Comparison of ENCODE assay signal across 8 mouse cellular contexts in the genomic region with DNA sequence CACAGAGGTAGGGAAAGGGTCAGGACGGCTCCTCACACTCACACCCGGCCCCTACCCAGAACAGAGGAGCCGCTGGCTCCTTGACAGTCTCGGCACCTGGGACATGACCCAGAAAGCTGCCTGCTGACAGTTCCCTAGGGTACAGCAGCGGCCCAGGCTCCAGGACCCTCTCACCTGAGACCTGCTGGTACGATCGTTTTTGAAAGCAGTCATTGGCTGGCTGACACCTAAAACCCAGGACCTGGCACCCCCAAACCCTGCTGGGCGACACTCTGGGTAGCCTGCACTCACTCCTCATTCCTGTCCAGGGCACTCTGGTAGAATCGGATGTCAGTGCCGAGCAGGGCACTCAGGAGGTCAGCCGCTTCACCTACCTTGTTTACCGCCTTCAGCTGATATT. TPM values are rescaled to one million over a fixed set of nuclear protein-coding genes. Genes with fewer than 3 reads are reported as not detected.
DNase-seq lines count a peak whose midpoint lies in the region; ATAC-seq and TF ChIP-seq lines count a peak whose summit lies in the region.
"Had no signal": no experiment of that assay in that cellular context is flagged by ENCODE, and none has a peak within 500 bp of the region (broad histone marks: within the 10 kb centered on the region; RNA-seq: fewer than 3 reads in every experiment).

No protein-coding gene starts in this region.

- WGBS in lung, embryonic 14.5 days = 40% methylated on average over 12 of the region's 12 CpGs
- WGBS in forebrain, embryonic 14.5 days = 18% methylated on average over 12 of the region's 12 CpGs
- WGBS in limb, embryonic 12.5 days = 21% methylated on average over 12 of the region's 12 CpGs
- WGBS in small intestine, adult 2 months = 39% methylated on average over 12 of the region's 12 CpGs

- no peaks in the 10 kb centered on the region; the same call in 1 of the 2 replicates for H3K27me3 ChIP-seq in lung, embryonic 14.5 days (ENCODE audit: insufficient read depth, low read length)
- peaks cover 18% of the 10 kb centered on the region; the same call in 1 of the 2 replicates for H3K27me3 ChIP-seq in forebrain, embryonic 14.5 days (replicated peaks; ENCODE audit: control insufficient read depth, insufficient read depth, low read length)
- H3K27me3 ChIP-seq in limb, embryonic 12.5 days = peaks cover 37% of the 10 kb centered on the region
- no peaks in the 10 kb centered on the region for H3K27me3 ChIP-seq in small intestine, adult 2 months (ENCODE audit: control insufficient read depth, insufficient read depth, low read length)

- peak overlapping the region; percentile 29 for H3K4me3 ChIP-seq in lung, embryonic 14.5 days (ENCODE audit: low read depth, low read length)
- peak overlapping the region; percentile 19; the same call in 1 of the 2 replicates for H3K4me3 ChIP-seq in forebrain, embryonic 14.5 days (ENCODE audit: low read depth, low read length)
- H3K4me3 ChIP-seq in limb, embryonic 12.5 days (replicated peaks) = peak overlapping the region; percentile 33
- peak overlapping the region; percentile 59 for H3K4me3 ChIP-seq in small intestine, adult 2 months (ENCODE audit: low read depth, low read length)

- ATAC-seq in lung, embryonic 14.5 days (ENCODE audit: insufficient read depth) = no peak
- ATAC-seq in forebrain, embryonic 14.5 days = no peak
- no peak for ATAC-seq in limb, embryonic 12.5 days (ENCODE audit: insufficient number of reproducible peaks, insufficient read depth, low FRiP score, low TSS enrichment, low read depth)

- H3K4me2 ChIP-seq in lung, embryonic 14.5 days = peak overlapping the region; percentile 62
- peak overlapping the region; percentile 52 for H3K4me2 ChIP-seq in forebrain, embryonic 14.5 days (ENCODE audit: low read length)
- peak overlapping the region; percentile 62 for H3K4me2 ChIP-seq in limb, embryonic 12.5 days

- H3K9ac ChIP-seq in lung, embryonic 14.5 days = 0 out of 2 replicates have a peak overlapping the region, but pooled peaks have one; percentile 13
- peak overlapping the region; percentile 35; the same call in 1 of the 2 replicates for H3K9ac ChIP-seq in forebrain, embryonic 14.5 days (ENCODE audit: low read length)
- 0 out of 2 replicates have a peak overlapping the region, but pooled peaks have one; percentile 40 for H3K9ac ChIP-seq in limb, embryonic 12.5 days (replicated peaks)

- no peak for DNase-seq in lung, embryonic 14.5 days
- no peak for DNase-seq in lung, postnatal 25 days (ENCODE audit: low spot score)
- no peak for DNase-seq in forebrain, embryonic 14.5 days (ENCODE audit: low spot score)
- DNase-seq in B cell, adult 2 months = no peak
- no peak for DNase-seq in cerebellum, postnatal 36 days
- DNase-seq: thymus, adult 18-20 months had no signal

- TF ChIP-seq CTCF in lung, embryonic 14.5 days (IDR thresholded peaks at IDR 0.05; ENCODE audit: low read depth) = no peak
- TF ChIP-seq CTCF in small intestine, adult 2 months (IDR thresholded peaks at IDR 0.05; ENCODE audit: extremely low read depth, insufficient read length, insufficient replicate concordance, low read depth, low read length) = no peak

- no peak overlapping the region for H3K27ac ChIP-seq in lung, embryonic 14.5 days (ENCODE audit: low read depth)
- no peak overlapping the region for H3K27ac ChIP-seq in forebrain, embryonic 14.5 days (ENCODE audit: low read depth, low read length)
- H3K27ac ChIP-seq in limb, embryonic 12.5 days = no peak overlapping the region
- no peak overlapping the region for H3K27ac ChIP-seq in small intestine, adult 2 months (ENCODE audit: insufficient read depth, low read depth, low read length)

- H3K9me3 ChIP-seq in lung, embryonic 14.5 days (ENCODE audit: low read depth, low read length) = no peaks in the 10 kb centered on the region
- no peaks in the 10 kb centered on the region for H3K9me3 ChIP-seq in forebrain, embryonic 14.5 days (replicated peaks; ENCODE audit: control insufficient read depth, low read length)
- no peaks in the 10 kb centered on the region for H3K9me3 ChIP-seq in limb, embryonic 12.5 days

- TF ChIP-seq POLR2A in small intestine, adult 2 months (IDR thresholded peaks at IDR 0.05; ENCODE audit: low read depth, low read length) = no peak

- H3K4me1 ChIP-seq in lung, embryonic 14.5 days (ENCODE audit: insufficient read depth) = peaks cover 11% of the 10 kb centered on the region; the same call in 1 of the 2 replicates
- H3K4me1 ChIP-seq in forebrain, embryonic 14.5 days (ENCODE audit: control insufficient read depth, insufficient read depth, low read length) = peaks cover 18% of the 10 kb centered on the region
- H3K4me1 ChIP-seq in limb, embryonic 12.5 days (replicated peaks) = peaks cover 38% of the 10 kb centered on the region
- H3K4me1 ChIP-seq in small intestine, adult 2 months (ENCODE audit: control insufficient read depth, insufficient read depth, insufficient read length, low read length) = peaks cover 20% of the 10 kb centered on the region

- H3K36me3 ChIP-seq in lung, embryonic 14.5 days (ENCODE audit: insufficient read depth) = peaks cover 13% of the 10 kb centered on the region; the same call in 1 of the 2 replicates
- H3K36me3 ChIP-seq in forebrain, embryonic 14.5 days (ENCODE audit: control insufficient read depth, insufficient read depth, low read length) = no peaks in the 10 kb centered on the region
- H3K36me3 ChIP-seq in limb, embryonic 12.5 days = peaks cover 22% of the 10 kb centered on the region
- no peaks in the 10 kb centered on the region; the same call in 1 of the 2 replicates for H3K36me3 ChIP-seq in small intestine, adult 2 months (ENCODE audit: control insufficient read depth, insufficient read depth, low read length)

RNA-seq across cellular contexts. Expression of a gene that starts 56.2 kb away (rescaled TPM):
- 19.4 and 23.1 TPM in 2 replicates for polyA plus RNA-seq in lung, embryonic 14.5 days (2014; fragmentation: Nextera tagmentation; extraction: Ambion mirVana)
- polyA plus RNA-seq in forebrain, embryonic 14.5 days (2014; fragmentation: Nextera tagmentation; extraction: Ambion mirVana) = 26.2 and 37.0 TPM in 2 replicates
- 26.7 and 27.6 TPM in 2 replicates for polyA plus RNA-seq in limb, embryonic 12.5 days (2016; fragmentation: Nextera tagmentation; extraction: Ambion mirVana)
- 7.9 and 17.7 TPM in 2 replicates for polyA plus RNA-seq in small intestine, adult 2 months (2012; rRNA removed)
